Mouse (Mus musculus): ENCODE results near the gene Hoxc5. TPM values are rescaled to one million over a fixed set of nuclear protein-coding genes. Genes with fewer than 3 reads are reported as not detected.

Hoxc5 gene
- total RNA-seq, 2 experiments from 2014 or later, result not detected

DNA sequence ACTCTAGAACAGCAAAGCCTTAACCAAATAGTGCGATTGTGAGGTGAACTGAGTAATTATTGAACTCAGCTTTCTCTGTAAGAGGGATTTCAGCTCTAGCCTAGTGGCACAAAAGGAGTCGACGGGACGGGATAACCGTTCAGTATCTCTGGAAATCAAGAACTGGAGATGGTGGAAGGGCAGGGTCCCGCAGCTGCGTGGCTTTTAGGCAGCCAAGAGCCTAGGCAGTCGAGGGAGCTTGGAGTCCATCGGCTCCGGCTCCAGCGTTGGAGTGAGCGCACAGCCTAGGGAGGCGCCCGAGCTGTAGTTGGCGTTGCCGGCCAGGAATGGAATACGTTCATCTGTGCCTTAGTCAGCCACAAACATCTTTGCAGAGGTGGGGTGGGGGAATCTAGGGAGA, 38.1 kb downstream of the Hoxc5 start:
- intact Hi-C loops (cut with DNase I), result no loop called here
- DNase-seq (ENCODE audit: low spot score), result no peak

DNA sequence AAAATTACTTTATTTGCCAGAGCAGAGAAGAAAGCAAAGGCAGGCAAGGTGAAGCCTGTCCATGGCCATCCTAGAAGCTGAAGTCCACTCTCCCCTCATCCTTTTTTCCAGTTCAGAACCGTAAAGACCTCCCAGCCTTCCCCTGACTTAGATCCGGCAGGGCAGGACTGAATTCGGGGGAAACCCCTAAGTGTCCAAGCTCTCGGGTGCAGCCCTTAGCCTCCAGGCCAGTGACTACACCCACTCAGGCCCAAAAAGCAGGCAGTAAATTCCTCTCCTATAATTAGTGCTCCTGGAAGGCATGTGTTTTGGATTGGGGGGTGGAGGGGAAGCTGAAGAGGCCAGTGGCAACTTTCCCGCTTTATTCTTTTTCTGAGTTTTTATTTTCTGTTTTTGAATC, 38.6 kb downstream of the Hoxc5 start:
- no peak for DNase-seq (ENCODE audit: low spot score)
- intact Hi-C loops (cut with DNase I), result no loop called here

DNA sequence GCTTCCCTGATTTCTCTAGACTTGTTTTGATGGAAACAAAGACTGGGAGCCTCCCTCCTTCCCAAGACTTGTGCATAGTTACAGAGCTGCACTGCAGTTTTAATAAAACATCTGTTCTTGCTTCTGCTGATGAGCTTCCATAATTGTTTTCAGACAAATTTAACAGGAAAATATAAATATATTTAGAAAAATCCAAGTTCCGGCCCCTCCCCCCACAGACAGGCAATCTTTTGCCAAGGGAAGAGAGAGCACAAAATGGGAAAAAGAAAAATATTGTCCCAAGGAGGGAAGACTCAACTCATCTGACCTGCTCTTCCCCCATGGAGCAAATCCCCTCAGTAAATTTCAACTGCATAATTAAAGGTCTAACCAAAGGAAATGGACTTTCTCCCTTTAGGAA, 39.1 kb downstream of the Hoxc5 start:
- DNase-seq (ENCODE audit: low spot score), result no peak
- intact Hi-C loops (cut with DNase I), result no loop called here

DNA sequence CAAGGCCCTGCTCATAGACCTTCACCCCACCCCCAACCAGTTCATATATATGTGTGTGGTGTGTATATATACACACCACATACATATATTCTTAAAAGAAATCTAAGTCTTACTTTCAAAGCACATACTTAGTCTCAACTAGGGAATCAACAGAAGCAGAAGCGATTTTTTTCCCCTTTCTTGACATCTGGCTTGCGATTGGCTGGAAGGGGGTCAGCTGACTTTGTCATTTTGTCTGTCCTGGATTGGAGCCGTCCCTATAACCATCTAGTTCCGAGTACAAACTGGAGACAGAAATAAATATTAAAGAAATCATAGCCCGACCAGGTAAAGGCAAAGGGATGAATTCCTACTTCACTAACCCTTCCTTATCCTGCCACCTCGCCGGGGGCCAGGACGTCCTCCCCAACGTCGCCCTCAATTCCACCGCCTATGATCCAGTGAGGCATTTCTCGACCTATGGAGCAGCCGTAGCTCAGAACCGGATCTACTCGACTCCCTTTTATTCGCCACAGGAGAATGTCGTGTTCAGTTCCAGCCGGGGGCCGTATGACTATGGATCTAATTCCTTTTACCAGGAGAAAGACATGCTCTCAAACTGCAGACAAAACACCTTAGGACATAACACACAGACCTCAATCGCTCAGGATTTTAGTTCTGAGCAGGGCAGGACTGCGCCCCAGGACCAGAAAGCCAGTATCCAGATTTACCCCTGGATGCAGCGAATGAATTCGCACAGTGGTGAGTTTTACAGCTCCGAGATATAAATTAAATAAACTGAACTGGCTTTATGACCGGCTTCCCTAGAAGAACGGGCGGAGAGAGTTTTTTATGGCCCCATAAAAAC, 42.2 kb downstream of the Hoxc5 start:
- no peak for DNase-seq (ENCODE audit: low spot score)
- intact Hi-C loops (cut with DNase I), result loop anchor here (5.0 kb wide), 1 partner anchor 123 kb away; no protein-coding TSS in a partner anchor

DNA sequence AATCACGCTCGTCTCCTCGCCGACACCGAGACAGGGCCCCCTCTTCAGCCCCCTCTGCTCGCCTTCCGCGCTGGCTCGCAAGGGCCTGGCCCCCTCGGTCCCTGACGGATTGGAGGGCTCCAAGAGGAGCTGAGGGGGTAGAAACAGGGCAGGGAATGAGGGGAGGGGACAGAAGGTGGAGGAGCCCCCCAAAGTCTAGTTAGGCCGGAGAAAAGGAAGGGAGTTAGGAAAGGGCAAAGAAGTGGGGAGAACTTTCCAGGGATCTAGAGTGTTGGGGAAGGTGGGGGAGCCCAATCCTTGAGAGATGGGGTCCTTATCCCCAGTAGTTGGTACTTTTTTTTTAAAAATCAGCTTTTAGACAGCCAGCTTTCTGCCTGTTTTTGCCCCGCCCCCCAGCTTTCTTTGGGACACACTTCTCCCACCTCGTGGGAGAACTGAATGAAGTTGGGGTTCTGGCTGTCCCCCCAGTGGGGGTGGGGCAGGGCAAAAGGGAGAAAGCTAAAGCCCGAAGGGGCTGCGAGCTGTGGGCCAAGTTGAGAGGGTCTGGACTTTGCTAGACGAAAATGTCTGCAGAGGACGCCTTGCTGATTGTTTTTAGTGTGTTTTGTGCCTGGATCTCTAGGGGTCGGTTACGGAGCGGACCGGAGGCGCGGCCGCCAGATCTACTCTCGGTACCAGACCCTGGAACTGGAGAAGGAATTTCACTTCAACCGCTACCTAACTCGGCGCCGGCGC, 43.0 kb downstream of the Hoxc5 start:
- intact Hi-C loops (cut with DNase I), result loop anchor here (5.0 kb wide), 1 partner anchor 122 kb away; no protein-coding TSS in a partner anchor
- DNase-seq (ENCODE audit: low spot score), result no peak

DNA sequence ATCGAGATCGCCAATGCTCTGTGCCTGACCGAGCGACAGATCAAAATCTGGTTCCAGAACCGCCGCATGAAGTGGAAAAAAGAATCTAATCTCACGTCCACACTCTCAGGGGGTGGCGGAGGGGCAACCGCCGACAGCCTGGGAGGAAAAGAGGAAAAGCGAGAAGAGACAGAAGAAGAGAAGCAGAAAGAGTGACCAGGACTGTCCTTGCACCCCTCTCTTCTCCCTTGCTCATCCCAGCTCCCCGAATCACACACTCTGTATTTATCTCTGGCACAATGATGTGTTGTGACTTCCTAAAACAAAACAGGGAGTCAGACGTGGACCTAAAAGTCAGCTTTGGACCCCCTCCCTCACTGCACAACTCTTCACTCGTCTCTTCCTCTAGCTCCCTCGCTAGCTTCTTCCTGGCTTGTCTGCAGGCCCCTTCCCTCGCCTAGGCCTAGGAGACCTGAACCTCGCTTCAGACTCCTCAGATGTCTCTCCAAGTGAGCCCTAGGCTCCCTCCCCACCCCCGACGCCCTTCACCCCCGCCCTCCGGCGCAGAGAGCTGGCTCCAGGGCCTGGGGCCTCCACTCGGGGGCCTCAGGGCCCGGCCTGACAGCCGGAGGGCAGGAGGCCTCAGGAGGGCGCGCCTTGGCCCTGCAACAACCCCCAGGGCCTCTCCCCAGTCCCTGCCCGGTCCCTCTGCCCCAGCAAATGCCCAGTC, 43.8 kb downstream of the Hoxc5 start:
- DNase-seq (ENCODE audit: low spot score), result no peak

DNA sequence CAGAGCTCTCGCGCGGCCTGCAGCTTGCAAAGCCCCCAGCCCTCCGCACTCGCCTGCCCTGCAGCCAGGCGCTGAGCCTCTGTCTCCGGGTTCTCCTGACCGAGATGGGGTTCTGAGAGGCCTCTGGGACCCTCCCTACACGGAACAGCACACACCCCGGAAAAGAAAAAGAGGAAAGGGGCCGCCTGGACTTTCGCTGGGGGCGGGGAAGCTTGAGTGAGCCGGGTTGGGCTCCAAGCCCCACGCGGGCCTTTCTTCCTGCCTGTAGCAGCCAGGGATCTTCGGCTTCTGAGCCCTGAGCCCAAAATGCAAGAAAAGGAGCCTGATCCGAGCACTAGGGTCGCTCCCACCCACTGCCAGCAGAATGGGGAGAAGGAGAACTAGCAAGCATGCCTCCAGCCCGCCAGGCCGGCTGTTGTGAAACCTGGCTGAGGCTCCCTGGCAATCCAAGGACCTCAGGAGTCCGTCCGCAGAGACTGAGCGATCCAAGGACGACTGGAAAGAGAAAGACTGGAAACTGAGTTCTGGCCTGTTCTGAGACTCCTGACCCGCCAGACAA, 44.8 kb downstream of the Hoxc5 start:
- no peak for DNase-seq (ENCODE audit: low spot score)
- intact Hi-C loops (cut with DNase I), result loop anchor here (2.0 to 5.0 kb wide), 3 partner anchors 23 to 153 kb away; no protein-coding TSS in a partner anchor

More for the DNA sequence above, 43.8 kb downstream of the Hoxc5 start:
- intact Hi-C loops (cut with DNase I), result loop anchor here (5.0 kb wide), 1 partner anchor 121 kb away; no protein-coding TSS in a partner anchor

DNA sequence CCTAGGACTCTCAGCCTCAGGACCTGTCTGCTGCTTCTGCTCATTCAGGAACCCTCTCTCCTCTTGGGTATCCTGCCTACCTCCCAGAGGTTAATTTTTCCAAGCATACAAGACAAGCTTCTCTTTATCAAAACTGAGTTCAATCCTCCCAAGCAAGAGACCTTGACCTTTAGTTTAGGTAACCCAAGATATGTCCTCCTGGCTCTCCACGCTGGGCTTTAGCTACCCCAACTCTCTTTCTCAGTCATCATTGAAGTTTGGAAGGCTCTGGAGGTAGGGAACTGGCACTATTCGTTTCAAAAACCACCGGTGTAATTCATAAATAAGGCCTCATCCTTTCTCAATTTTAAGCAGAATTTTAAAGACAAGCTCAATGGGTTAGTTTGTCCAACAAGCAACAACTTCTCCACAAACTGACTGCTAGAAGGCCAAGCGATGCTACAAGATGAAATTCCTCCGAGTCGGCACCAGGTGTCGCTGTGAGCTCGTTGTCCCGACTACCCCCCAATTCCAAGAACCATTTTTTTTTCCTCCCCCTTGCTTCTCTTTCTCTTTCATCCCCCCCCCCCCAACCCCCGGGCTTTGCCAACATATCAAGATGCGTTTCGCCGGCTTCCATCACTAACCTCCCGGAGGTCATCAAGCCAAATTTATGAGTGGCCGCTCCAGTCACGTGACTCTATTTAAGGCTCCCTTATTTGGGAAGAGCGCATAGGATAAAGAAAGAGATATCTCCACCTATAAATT, 46.2 kb downstream of the Hoxc5 start:
- intact Hi-C loops (cut with DNase I), result loop anchor here (2.0 to 5.0 kb wide), 3 partner anchors 25 to 151 kb away; no protein-coding TSS in a partner anchor
- no peak for DNase-seq (ENCODE audit: low spot score)

DNA sequence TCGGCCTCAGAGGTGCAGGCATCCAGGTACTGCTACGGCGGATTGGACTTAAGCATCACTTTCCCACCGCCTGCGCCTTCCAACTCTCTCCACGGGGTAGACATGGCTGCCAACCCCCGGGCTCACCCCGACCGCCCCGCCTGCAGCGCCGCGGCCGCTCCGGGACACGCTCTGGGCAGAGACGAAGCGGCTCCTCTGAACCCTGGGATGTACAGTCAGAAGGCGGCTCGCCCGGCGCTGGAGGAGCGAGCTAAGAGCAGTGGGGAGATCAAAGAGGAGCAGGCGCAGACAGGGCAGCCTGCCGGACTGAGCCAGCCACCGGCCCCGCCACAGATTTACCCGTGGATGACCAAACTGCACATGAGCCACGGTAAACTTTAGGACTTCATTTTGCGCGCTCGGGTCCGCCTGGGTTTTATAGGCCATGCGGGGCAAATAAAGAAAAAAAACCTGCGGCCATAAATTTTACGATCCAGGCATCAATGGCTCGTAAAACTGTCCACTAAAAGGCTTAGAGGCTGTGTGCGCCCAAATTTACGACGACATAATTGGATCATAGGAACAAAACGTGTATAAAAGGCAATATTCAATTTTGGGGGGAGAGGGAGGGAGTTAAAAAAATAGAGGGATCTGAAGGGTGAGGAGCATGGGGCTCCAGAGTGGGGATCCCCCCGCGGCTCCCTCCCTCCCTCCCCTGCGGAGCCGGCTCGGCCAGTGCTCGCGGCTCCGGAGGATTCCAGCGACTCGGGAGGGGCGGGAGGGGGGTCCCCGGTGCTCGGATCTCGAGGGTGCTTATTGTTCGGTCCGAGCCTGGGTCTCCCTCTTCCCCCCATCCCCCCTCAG, 47.1 kb downstream of the Hoxc5 start:
- DNase-seq (ENCODE audit: low spot score), result no peak
- intact Hi-C loops (cut with DNase I), result loop anchor here (5.0 kb wide), 1 partner anchor 118 kb away; no protein-coding TSS in a partner anchor

DNA sequence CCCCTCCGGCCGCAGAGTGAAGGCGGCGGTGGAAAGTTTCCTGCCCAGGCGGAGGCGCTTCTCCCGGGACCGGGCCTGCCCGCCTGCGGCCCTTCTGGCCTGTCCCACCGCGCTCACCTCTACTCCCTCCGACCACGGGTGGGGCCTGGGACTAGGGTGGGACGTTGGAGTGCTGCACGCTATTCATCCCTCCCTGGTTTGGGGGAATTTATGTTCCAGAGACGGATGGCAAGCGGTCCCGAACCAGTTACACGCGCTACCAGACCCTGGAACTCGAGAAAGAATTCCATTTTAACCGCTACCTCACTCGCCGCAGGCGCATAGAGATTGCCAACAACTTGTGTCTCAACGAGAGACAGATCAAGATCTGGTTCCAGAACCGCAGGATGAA, 47.8 kb downstream of the Hoxc5 start:
- no peak for DNase-seq (ENCODE audit: low spot score)
- intact Hi-C loops (cut with DNase I), result no loop called here

DNA sequence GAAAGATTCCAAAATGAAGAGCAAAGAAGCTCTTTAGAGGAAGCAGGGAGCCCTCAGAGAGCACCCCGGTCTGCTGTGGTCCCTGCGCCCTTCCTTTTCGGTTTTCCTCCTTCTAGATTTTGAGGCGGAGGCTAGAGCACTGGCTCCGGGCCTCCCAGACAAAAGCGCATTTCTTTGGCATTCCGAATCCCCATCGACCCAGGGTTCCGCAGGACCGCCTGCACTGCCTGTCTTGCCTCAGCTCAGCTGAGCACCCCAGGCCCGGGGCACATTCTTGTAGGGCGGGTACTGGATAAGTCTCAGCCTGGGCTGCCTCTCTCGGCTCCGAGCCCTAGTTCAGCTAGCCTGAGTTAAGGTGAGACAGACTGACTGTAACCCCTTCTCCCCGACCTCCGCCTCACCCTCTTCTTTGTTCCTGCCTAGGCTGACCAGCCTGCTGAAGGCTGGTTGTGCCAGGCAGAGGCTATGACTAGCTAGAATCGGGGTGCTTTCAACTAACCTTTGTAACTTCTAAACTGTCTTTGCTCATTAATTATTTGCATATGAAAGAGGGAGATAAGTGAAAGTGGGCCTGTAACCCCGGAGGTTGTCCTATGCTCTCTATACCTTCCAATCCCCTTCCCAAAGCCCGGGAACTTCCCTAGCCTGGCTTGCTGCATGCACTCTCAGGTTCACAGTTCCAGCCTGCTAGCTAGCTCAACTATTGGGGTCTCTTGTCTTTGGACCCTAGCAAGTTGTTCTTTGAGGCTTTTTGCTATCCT, 48.3 kb downstream of the Hoxc5 start:
- intact Hi-C loops (cut with DNase I), result no loop called here
- DNase-seq (ENCODE audit: low spot score), result no peak

DNA sequence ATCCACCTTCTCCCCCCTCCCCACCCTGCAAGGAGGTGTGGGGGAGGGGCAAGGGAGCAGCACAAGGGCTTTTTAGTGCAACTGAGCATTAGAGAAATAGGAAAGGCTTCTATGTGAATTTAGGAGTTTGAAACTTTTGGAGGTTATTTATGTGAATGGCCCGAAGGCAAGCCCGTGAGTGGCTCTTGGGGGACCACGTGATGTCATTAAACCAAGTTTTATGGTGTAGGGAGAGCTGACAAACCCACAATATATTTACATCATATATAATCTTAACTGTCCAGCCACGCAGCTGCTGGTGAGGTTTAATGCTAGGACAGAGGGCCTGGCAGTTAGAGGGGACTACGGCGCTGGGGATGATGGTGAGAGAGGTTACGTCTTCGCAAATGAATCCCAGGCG, 51.4 kb downstream of the Hoxc5 start, which contains the start of gene Hoxc4:
TSS of gene Hoxc4 (plus strand) at position 299 of the 400 bp plus-strand sequence.
- intact Hi-C loops (cut with DNase I), result no loop called here
- no peak for DNase-seq (ENCODE audit: low spot score)

DNA sequence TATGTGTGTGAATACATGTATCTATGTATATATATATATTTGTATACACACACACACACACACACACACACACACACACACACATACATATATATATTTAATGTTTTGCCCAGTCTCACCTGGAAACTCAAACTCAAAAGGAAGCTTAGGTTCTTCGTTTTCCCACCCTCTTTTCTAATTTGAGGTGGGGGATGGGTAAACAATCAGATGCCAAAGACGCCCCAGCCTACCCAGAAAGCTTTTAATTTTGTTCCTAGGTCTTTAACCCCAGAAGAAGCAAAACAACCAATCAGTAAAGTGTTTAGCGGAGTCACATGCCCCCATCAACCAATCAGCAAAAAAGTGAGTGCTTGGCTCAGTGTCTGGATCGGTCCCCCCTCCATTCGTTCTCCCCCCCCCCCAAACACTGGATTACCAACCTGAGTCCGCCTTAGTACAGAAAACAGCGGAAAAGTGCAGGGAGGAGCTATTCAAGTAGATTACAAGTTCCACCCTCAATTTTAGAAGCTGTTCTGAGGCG, 53.7 kb downstream of the Hoxc5 start:
- intact Hi-C loops (cut with DNase I), result no loop called here
- DNase-seq (ENCODE audit: low spot score), result no peak

DNA sequence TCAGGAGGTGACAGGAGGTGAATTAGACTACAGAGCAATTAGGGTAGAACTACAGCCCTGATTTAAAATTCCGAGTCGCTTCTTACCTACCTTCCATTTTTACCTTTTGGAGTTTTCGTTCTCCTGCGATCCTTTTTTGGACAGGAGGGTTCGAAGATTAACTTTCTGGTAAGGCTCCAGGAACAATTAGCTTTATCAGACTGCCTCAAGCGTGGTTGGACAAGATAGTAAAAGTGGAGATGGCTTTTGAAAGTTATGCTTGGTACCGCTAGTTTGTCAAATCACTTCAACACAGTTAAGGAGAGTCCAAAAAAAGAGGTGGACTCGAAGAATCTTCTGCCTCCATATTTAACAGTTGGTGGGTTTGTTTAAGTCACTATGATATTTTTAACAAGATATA, 54.3 kb downstream of the Hoxc5 start:
- DNase-seq (ENCODE audit: low spot score), result no peak
- intact Hi-C loops (cut with DNase I), result no loop called here

DNA sequence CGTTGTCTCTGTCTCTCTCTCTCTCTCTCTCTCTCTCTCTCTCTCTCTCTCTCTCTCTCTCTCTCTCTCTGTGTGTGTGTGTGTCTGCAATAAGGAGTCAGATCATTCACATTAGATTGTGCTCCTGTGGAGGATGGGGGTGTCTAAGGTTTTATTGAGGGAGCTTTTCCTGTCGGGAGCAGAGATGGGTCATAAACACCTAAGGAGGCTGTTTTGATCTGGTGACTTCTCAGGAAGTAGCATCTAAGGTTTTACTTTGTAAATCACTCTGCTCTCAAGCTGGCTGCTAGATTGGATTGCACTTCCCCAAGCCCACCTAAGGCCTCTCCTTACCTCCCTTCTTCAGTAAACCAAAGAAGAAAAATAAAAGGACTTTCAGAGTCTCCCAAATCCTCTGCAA, 56.9 kb downstream of the Hoxc5 start:
- intact Hi-C loops (cut with DNase I), result no loop called here
- DNase-seq (ENCODE audit: low spot score), result no peak

DNA sequence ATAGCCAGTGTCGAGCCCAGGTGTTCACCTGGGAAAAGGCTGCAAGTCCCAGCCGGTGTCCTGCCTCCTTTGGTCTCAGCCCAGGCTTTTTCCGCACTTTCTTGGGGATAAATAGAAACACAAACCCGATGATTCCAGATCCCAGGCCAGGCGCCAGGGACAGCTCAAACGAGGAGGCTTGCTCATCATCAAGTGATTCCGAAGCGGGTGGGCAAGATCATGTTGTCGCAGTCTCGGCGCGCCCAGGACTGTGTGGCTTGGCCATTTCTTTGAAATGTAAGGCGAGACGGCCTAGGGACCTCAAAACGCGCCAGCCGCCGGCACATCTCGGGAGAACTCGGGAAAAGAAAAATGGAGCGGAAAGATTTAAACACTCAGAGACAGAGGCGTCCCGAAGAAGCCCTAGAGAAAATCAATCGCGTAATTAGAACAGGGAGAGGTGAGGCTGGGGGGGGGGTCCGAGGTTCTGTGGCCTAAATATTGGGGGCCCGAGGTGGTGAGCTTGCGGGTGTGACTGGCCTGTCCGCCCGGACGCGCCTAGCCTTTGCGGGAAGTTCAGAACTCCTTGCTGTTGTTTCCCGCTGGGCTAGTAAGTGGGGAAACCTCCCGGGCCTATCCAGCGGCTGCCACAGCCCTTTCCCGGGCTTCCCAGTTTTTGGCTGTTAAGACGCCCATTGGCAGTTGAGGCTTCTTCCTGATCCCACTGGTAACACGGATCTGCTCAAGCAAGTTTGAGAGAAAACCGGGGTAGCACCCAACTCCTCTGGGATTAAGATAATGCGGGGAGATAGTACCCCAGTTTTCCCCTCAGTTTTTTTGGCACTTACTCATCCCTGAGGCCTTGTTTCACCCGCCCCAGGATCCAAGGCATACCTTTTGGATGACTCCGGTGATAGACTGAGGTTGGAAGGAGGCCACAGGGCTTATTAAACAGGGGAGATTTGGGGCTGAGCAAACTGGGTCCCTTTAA, 60.3 kb downstream of the Hoxc5 start:
- intact Hi-C loops (cut with DNase I), result no loop called here
- no peak for DNase-seq (ENCODE audit: low spot score)
